Mouse (Mus musculus) intestine, postnatal 0 days (tissue): Measurements from ENCODE around the gene Inafm2. TPM values are rescaled to one million over a fixed set of nuclear protein-coding genes. Genes with fewer than 3 reads are reported as not detected.

Source experiments
- ATAC-seq: fragments of 200-750 bp; cut with Nextera tagmentation; 2 replicates; pipeline ENCODE4 v1.8.0; 2017; ENCODE audit warnings: mild to moderate bottlenecking, moderate TSS enrichment, moderate library complexity
- H3K27ac ChIP-seq: fragments of 300-500 bp; sonication (generic); 2 replicates; pipeline ENCODE4 v1.5.1; 2014; ENCODE audit warnings: mild to moderate bottlenecking, low read depth, low read length, moderate library complexity
- H3K27me3 ChIP-seq: fragments of 300-500 bp; sonication (generic); replicated peaks from 2 replicates; pipeline ENCODE4 v1.6.1; 2014; ENCODE audit warnings: low read length, mixed read lengths; ENCODE audit not compliant: control insufficient read depth, insufficient read depth
- H3K36me3 ChIP-seq: fragments of 300-500 bp; sonication (generic); 2 replicates; pipeline ENCODE4 v1.6.1; 2014; ENCODE audit warnings: mild to moderate bottlenecking, moderate library complexity; ENCODE audit not compliant: control insufficient read depth, insufficient read depth
- H3K4me1 ChIP-seq: fragments of 300-500 bp; sonication (generic); replicated peaks from 2 replicates; pipeline ENCODE4 v1.6.1; 2014; ENCODE audit warnings: antibody characterized with exemption, low read length, mixed read lengths; ENCODE audit not compliant: control insufficient read depth, insufficient read depth
- H3K4me2 ChIP-seq: fragments of 300-500 bp; sonication (generic); replicated peaks from 2 replicates; pipeline ENCODE4 v1.6.1; 2014; ENCODE audit warnings: low read depth, mild to moderate bottlenecking, moderate library complexity
- H3K4me3 ChIP-seq: fragments of 300-500 bp; sonication (generic); 2 replicates; pipeline ENCODE4 v1.5.1; 2014; ENCODE audit warnings: low read depth, low read length
- H3K9ac ChIP-seq: fragments of 300-500 bp; sonication (generic); 2 replicates; pipeline ENCODE4 v1.6.1; 2014; ENCODE audit warnings: mild to moderate bottlenecking, low read depth, low read length
- H3K9me3 ChIP-seq: fragments of 300-500 bp; sonication (generic); 2 replicates; pipeline ENCODE4 v1.6.1; 2016; ENCODE audit warnings: mixed run types; ENCODE audit not compliant: control insufficient read depth
- CTCF ChIP-seq: sonication (generic); IDR thresholded peaks from 2 replicates; pipeline ENCODE4 v1.5.1; 2016; ENCODE audit warnings: low read depth, mild to moderate bottlenecking, control low read depth, antibody characterized with exemption, moderate library complexity
- WGBS: fragments of 180-500 bp; shearing (Covaris S2); extraction: QIAGEN DNeasy Blood & Tissue Kit; methylation state at CpG from one replicate; pipeline ENCODE4 v1.1.7; 2014; 5-methylcytosine and 5-hydroxymethylcytosine counted together
- polyA plus RNA-seq: library from polyadenylated mRNA; unstranded; fragments of >200 nt; fragmentation: Nextera tagmentation; extraction: Ambion mirVana; gene quantifications from 2 replicates; pipeline ENCODE4 v1.2.1, GENCODE M21; 2015

The Inafm2 gene
- polyA plus RNA-seq, 1 experiment from 2014 or later = 24.7 TPM

- H3K9ac ChIP-seq = no peak overlapping the region
- peaks cover 4% of the 10 kb centered on the region; the same call in 1 of the 2 replicates for H3K4me1 ChIP-seq
- no peaks in the 10 kb centered on the region for H3K9me3 ChIP-seq
- TF ChIP-seq CTCF = peak; percentile 86
- H3K4me2 ChIP-seq = no peak overlapping the region
- H3K27me3 ChIP-seq = 0 out of 2 replicates have a peak, but pooled peaks cover 6% of the 10 kb centered on the region
- no peak for ATAC-seq
- H3K36me3 ChIP-seq = no peaks in the 10 kb centered on the region
- 25% methylated on average over 8 of the region's 8 CpGs for WGBS
- no peak overlapping the region for H3K4me3 ChIP-seq
- H3K27ac ChIP-seq = no peak overlapping the region
Observed at GRCm38 (mm10) chr2:118743261-118743943, 2.2 kb upstream of the Inafm2 start.

GRCm38 (mm10) chr2:118744621-118745020 lies 937 bp upstream of the Inafm2 start:
- ATAC-seq = no peak
- no peak overlapping the region for H3K27ac ChIP-seq
- TF ChIP-seq CTCF = no peak
- no peak overlapping the region for H3K4me2 ChIP-seq
- H3K27me3 ChIP-seq = 0 out of 2 replicates have a peak, but pooled peaks cover 6% of the 10 kb centered on the region
- no peaks in the 10 kb centered on the region for H3K9me3 ChIP-seq
- no peak overlapping the region for H3K4me3 ChIP-seq
- 18% methylated on average over 7 of the region's 7 CpGs for WGBS
- peaks cover 4% of the 10 kb centered on the region; the same call in 1 of the 2 replicates for H3K4me1 ChIP-seq
- H3K9ac ChIP-seq = no peak overlapping the region
- peaks cover 7% of the 10 kb centered on the region; the same call in 1 of the 2 replicates for H3K36me3 ChIP-seq

GRCm38 (mm10) chr2:118745915-118746901 lies 650 bp downstream of the Inafm2 start:
- Histone ChIP-seq H3K9me3 (no peaks in the 10 kb centered on the region), H3K9ac (peak overlapping the region; percentile 89), H3K4me2 (peak overlapping the region; percentile 98), H3K27ac (peak overlapping the region; percentile 73), H3K4me3 (peak overlapping the region; percentile 78), H3K4me1 (peaks cover 4% of the 10 kb centered on the region; the same call in 1 of the 2 replicates), H3K36me3 (peaks cover 7% of the 10 kb centered on the region; the same call in 1 of the 2 replicates), H3K27me3 (0 out of 2 replicates have a peak, but pooled peaks cover 6% of the 10 kb centered on the region)
- no peak for TF ChIP-seq CTCF
- WGBS = 1% methylated on average over 92 of the region's 113 CpGs
- ATAC-seq = peak; percentile 55

- 43% methylated on average over 10 of the region's 10 CpGs for WGBS
- Histone ChIP-seq H3K4me1 (peaks cover 4% of the 10 kb centered on the region; the same call in 1 of the 2 replicates), H3K9me3 (no peaks in the 10 kb centered on the region), H3K9ac (peak overlapping the region; percentile 89; the same call in 1 of the 2 replicates), H3K27ac (peak overlapping the region; percentile 41; the same call in 1 of the 2 replicates), H3K4me2 (peak overlapping the region; percentile 98), H3K36me3 (peaks cover 7% of the 10 kb centered on the region; the same call in 1 of the 2 replicates), H3K4me3 (peak overlapping the region; percentile 78), H3K27me3 (0 out of 2 replicates have a peak, but pooled peaks cover 6% of the 10 kb centered on the region)
- ATAC-seq = no peak
- no peak for TF ChIP-seq CTCF
Observed at GRCm38 (mm10) chr2:118747301-118747960, 1.9 kb downstream of the Inafm2 start.

GRCm38 (mm10) chr2:118749341-118749884 lies 3.9 kb downstream of the Inafm2 start:
- peaks cover 7% of the 10 kb centered on the region; the same call in 1 of the 2 replicates for H3K36me3 ChIP-seq
- no peak overlapping the region for H3K4me2 ChIP-seq
- no peak overlapping the region for H3K27ac ChIP-seq
- peak; percentile 10; the same call in 1 of the 2 replicates for TF ChIP-seq CTCF
- no peak overlapping the region for H3K4me3 ChIP-seq
- no peaks in the 10 kb centered on the region for H3K9me3 ChIP-seq
- peaks cover 4% of the 10 kb centered on the region; the same call in 1 of the 2 replicates for H3K4me1 ChIP-seq
- 68% methylated on average over 10 of the region's 10 CpGs for WGBS
- H3K9ac ChIP-seq = no peak overlapping the region
- ATAC-seq = no peak
- no peaks in the 10 kb centered on the region for H3K27me3 ChIP-seq
